In genomic region chr14:120395501-120395900, GRCm38 (mm10) we compare ENCODE assay signal across 17 mouse cellular contexts.
DNase-seq lines count a peak whose midpoint lies in the region; ATAC-seq and TF ChIP-seq lines count a peak whose summit lies in the region.
"Had no signal": no experiment of that assay in that cellular context is flagged by ENCODE, and none has a peak within 500 bp of the region (broad histone marks: within the 10 kb centered on the region; RNA-seq: fewer than 3 reads in every experiment).

No protein-coding gene starts in this region.

- no peak for TF ChIP-seq RAD21 in CH12.LX (IDR thresholded peaks at IDR 0.05; ENCODE audit: low read depth, low read length)

- no peak overlapping the region for H3K4me2 ChIP-seq in kidney, embryonic 15.5 days
- no peak overlapping the region for H3K4me2 ChIP-seq in CH12.LX (ENCODE audit: insufficient read depth, low read depth, poor library complexity, severe bottlenecking)
- H3K4me2 ChIP-seq: forebrain, embryonic 13.5 days; heart, embryonic 12.5 days; hindbrain, embryonic 15.5 days had no signal

- no peak for ATAC-seq in kidney, embryonic 15.5 days (replicated peaks; ENCODE audit: low FRiP score)
- ATAC-seq: forebrain, embryonic 13.5 days; inflammation-experienced regulatory T-cells, adult 6 months had no signal

- H3K36me3 ChIP-seq in kidney, embryonic 15.5 days: peaks cover 57% of the 10 kb centered on the region
- peaks cover 33 to 68% of the 10 kb centered on the region in 2 experiments for H3K36me3 ChIP-seq in CH12.LX (replicated peaks in 1 of 2; ENCODE audit: control insufficient read depth in 1 of 2, insufficient read depth in 1 of 2, low read length in 1 of 2)
- H3K36me3 ChIP-seq: hindbrain, embryonic 15.5 days had no signal

- WGBS in kidney, embryonic 15.5 days: 88% methylated on average over 9 of the region's 9 CpGs

- no peaks in the 10 kb centered on the region for H3K4me1 ChIP-seq in kidney, embryonic 15.5 days
- H3K4me1 ChIP-seq in CH12.LX (ENCODE audit: control insufficient read depth in 1 of 2, insufficient read depth in 2 of 2): peaks cover 0 to 8% of the 10 kb centered on the region in 2 experiments; a peak in 1 of 4 replicates
- H3K4me1 ChIP-seq: embryonic facial prominence, embryonic 10.5 days; forebrain, embryonic 13.5 days; hindbrain, embryonic 15.5 days had no signal

- no peaks in the 10 kb centered on the region for H3K9me3 ChIP-seq in kidney, embryonic 15.5 days (replicated peaks)
- no peaks in the 10 kb centered on the region for H3K9me3 ChIP-seq in CH12.LX (replicated peaks; ENCODE audit: low read length)
- H3K9me3 ChIP-seq: hindbrain, embryonic 15.5 days had no signal

- TF ChIP-seq CTCF in CH12.LX (conservative IDR thresholded peaks at IDR 0.05 in 1 of 2, IDR thresholded peaks at IDR 0.05 in 1 of 2; ENCODE audit: low read depth in 2 of 2, low read length in 2 of 2): no peak

- TF ChIP-seq EP300 in CH12.LX (IDR thresholded peaks at IDR 0.05; ENCODE audit: low read length): no peak

- intact Hi-C loops in left cerebral cortex, postnatal 14 days (cut with DNase I): loop anchor here (5.0 kb wide), 2 partner anchors 118 to 318 kb away; partner anchors contain the start of gene Mbnl2

- DNase-seq in cerebellum, postnatal 14 days: peak; percentile 41 to 54
- no peak for DNase-seq in cerebellum, adult 11-12 months
- peak; percentile 55 for DNase-seq in kidney, adult 11 months
- DNase-seq in kidney, postnatal 25 days: peak; percentile 62 to 64
- no peak for DNase-seq in kidney, adult 18-20 months
- no peak for DNase-seq in CH12.LX (ENCODE audit: extremely low read depth)
- DNase-seq in left cerebral cortex, postnatal 14 days (ENCODE audit: low spot score in 2 of 2): no peak
- DNase-seq: adrenal gland, adult 8-10 months; adrenal gland, postnatal 36 days; cerebellum, adult 9-10 months; heart, adult 2 months had no signal

- H3K27ac ChIP-seq in kidney, embryonic 15.5 days: no peak overlapping the region
- H3K27ac ChIP-seq in CH12.LX (ENCODE audit: insufficient read depth, low read depth): no peak overlapping the region
- H3K27ac ChIP-seq: embryonic facial prominence, embryonic 10.5 days; forebrain, embryonic 13.5 days; hindbrain, embryonic 15.5 days had no signal

- no peak overlapping the region for H3K9ac ChIP-seq in kidney, embryonic 15.5 days
- no peak overlapping the region for H3K9ac ChIP-seq in CH12.LX (ENCODE audit: insufficient read depth, low read depth)
- H3K9ac ChIP-seq: forebrain, embryonic 13.5 days; heart, embryonic 12.5 days; hindbrain, embryonic 15.5 days had no signal

- H3K4me3 ChIP-seq in kidney, embryonic 15.5 days (replicated peaks): no peak overlapping the region
- H3K4me3 ChIP-seq in CH12.LX (replicated peaks in 1 of 3; ENCODE audit: low read depth in 2 of 3, low read length in 2 of 3, poor library complexity in 1 of 3): no peak overlapping the region
- H3K4me3 ChIP-seq: embryonic facial prominence, embryonic 10.5 days; forebrain, embryonic 13.5 days; heart, adult 2 months; heart, embryonic 12.5 days; hindbrain, embryonic 15.5 days had no signal

- dilution Hi-C loops in CH12.LX (cut with MboI; ENCODE audit: extremely low pct_ligation_motif_present, extremely low pct_unique_long_range_greater_than_20kb, low sequenced_read_pairs): no loop called here

- no peak for TF ChIP-seq POLR2A in CH12.LX (IDR thresholded peaks at IDR 0.05; ENCODE audit: low read depth, low read length)

- in situ Hi-C loops in CH12.LX (cut with MboI; ENCODE audit: low pct_ligation_motif_present, low pct_unique_long_range_greater_than_20kb, low sequenced_read_pairs): loop anchor here (10.0 kb wide), 1 partner anchor 121 kb away; the partner anchor contains the start of gene Mbnl2

- H3K79me2 ChIP-seq in CH12.LX (replicated peaks; ENCODE audit: control insufficient read depth, extremely low read depth, insufficient read depth, poor library complexity, severe bottlenecking): no peaks in the 10 kb centered on the region; the same call in 1 of the 2 replicates

- H3K27me3 ChIP-seq in kidney, embryonic 15.5 days: no peaks in the 10 kb centered on the region
- no peaks in the 10 kb centered on the region for H3K27me3 ChIP-seq in CH12.LX (replicated peaks)
- H3K27me3 ChIP-seq: forebrain, embryonic 13.5 days; heart, embryonic 12.5 days; hindbrain, embryonic 15.5 days had no signal

TF ChIP-seq in CH12.LX, 34 proteins besides CTCF, POLR2A, EP300 and RAD21:
- TF ChIP-seq USF2 (conservative IDR thresholded peaks at IDR 0.05; ENCODE audit: low read depth, low read length): 0 out of 2 replicates have a peak, but pooled peaks have one; percentile 10
- no peak for TF ChIP-seq TCF12 (IDR thresholded peaks at IDR 0.05; ENCODE audit: low read depth, low read length)
- no peak for TF ChIP-seq ZNF384 (IDR thresholded peaks at IDR 0.05; ENCODE audit: low read depth, low read length)
- TF ChIP-seq NRF1 (IDR thresholded peaks at IDR 0.05; ENCODE audit: low read depth, low read length): no peak
- TF ChIP-seq CHD1 (IDR thresholded peaks at IDR 0.05; ENCODE audit: low read depth, low read length): no peak
- no peak for TF ChIP-seq ZMIZ1 (IDR thresholded peaks at IDR 0.05; ENCODE audit: low read depth, low read length)

Comparison
In these comparisons a context has a peak if more than half of its experiments do, and no peak if none do; other contexts are left out.
1. DNase-seq: peak in cerebellum, postnatal 14 days (2 of 2), kidney, adult 11 months (single experiment) and kidney, postnatal 25 days (2 of 2); none in cerebellum, adult 11-12 months (single experiment), kidney, adult 18-20 months (single experiment), CH12.LX (single experiment) and left cerebral cortex, postnatal 14 days (0 of 2).